Mouse (Mus musculus) liver, adult 2 months (tissue): ENCODE results near the gene Phkb. TPM values are rescaled to one million over a fixed set of nuclear protein-coding genes. Genes with fewer than 3 reads are reported as not detected.

ENCODE experiments used
- DNase-seq: peaks from one replicate; pipeline ENCODE4 v3.0.0-alpha.2; 2011; ENCODE audit warnings: low read depth, low spot score; ENCODE audit errors: extremely low read depth
- H3K27ac ChIP-seq: fragments of 200-500 bp; replicated peaks from 2 replicates; pipeline ENCODE4 v1.5.1; 2012; ENCODE audit warnings: low read depth, mild to moderate bottlenecking, control low read depth, inconsistent platforms, low read length; ENCODE audit not compliant: insufficient read depth
- H3K27me3 ChIP-seq: fragments of 200-500 bp; 2 replicates; pipeline ENCODE4 v1.6.1; 2012; ENCODE audit warnings: mild to moderate bottlenecking, moderate library complexity, low read length, inconsistent platforms; ENCODE audit not compliant: control insufficient read depth, insufficient read depth
- H3K36me3 ChIP-seq: fragments of 200-500 bp; 2 replicates; pipeline ENCODE4 v1.6.1; 2012; ENCODE audit warnings: low read length, inconsistent platforms; ENCODE audit not compliant: control insufficient read depth, insufficient read depth
- H3K4me1 ChIP-seq: fragments of 200-500 bp; 2 replicates; pipeline ENCODE4 v1.6.1; 2011; ENCODE audit warnings: low read length; ENCODE audit not compliant: control insufficient read depth, insufficient read depth
- H3K4me3 ChIP-seq: fragments of 200-500 bp; 2 replicates; pipeline ENCODE4 v1.5.1; 2011; ENCODE audit warnings: low read depth, mild to moderate bottlenecking, control low read depth, low read length, moderate library complexity; ENCODE audit not compliant: insufficient read depth
- H3K79me2 ChIP-seq: fragments of 200-500 bp; 2 replicates; pipeline ENCODE4 v1.6.1; 2012; ENCODE audit warnings: inconsistent platforms, mild to moderate bottlenecking, low read length, moderate library complexity; ENCODE audit not compliant: control insufficient read depth, insufficient read depth
- H3K9ac ChIP-seq: fragments of 200-500 bp; 2 replicates; pipeline ENCODE4 v1.6.1; 2012; ENCODE audit warnings: low read depth, mild to moderate bottlenecking, control low read depth, inconsistent platforms, low read length
- CTCF ChIP-seq: fragments of 200-500 bp; IDR thresholded peaks from 2 replicates; pipeline ENCODE4 v1.5.1; 2011; ENCODE audit warnings: low read depth, low read length, control low read depth
- POLR2A ChIP-seq: fragments of 200-500 bp; IDR thresholded peaks from 2 replicates; pipeline ENCODE4 v1.6.1; 2011; ENCODE audit warnings: low read length, control low read depth; ENCODE audit not compliant: insufficient read depth; ENCODE audit errors: extremely low read depth
- WGBS: fragments of 180-500 bp; shearing (Covaris S2); methylation state at CpG from one replicate; pipeline ENCODE4 v1.1.7; 2018; 5-methylcytosine and 5-hydroxymethylcytosine counted together
- polyA plus RNA-seq: library from polyadenylated mRNA; depleted of rRNA; stranded (reverse); fragments of >200 nt; gene quantifications from 2 replicates; pipeline ENCODE4 v1.2.3, GENCODE M21; 2012
- total RNA-seq: library from RNA; depleted of rRNA; stranded (reverse); fragments of >200 nt; gene quantifications from 2 replicates; pipeline ENCODE4 v1.2.3, GENCODE M21; 2014

The Phkb gene
- total and polyA plus RNA-seq, 2 experiments = 4.1 to 25.7 TPM

- no peak overlapping the region for H3K27ac ChIP-seq
- no peak overlapping the region for H3K9ac ChIP-seq
- 73% methylated on average over 5 of the region's 5 CpGs for WGBS
- H3K36me3 ChIP-seq = peaks cover 34% of the 10 kb centered on the region
- TF ChIP-seq CTCF (no peak), POLR2A (no peak)
- H3K4me1 ChIP-seq = no peaks in the 10 kb centered on the region
- H3K79me2 ChIP-seq = no peaks in the 10 kb centered on the region
- no peak for DNase-seq
- H3K4me3 ChIP-seq = no peak overlapping the region
- no peaks in the 10 kb centered on the region for H3K27me3 ChIP-seq
Measured at GRCm38 (mm10) chr8:86059130-86059529, 218.4 kb downstream of the Phkb start.

DNA sequence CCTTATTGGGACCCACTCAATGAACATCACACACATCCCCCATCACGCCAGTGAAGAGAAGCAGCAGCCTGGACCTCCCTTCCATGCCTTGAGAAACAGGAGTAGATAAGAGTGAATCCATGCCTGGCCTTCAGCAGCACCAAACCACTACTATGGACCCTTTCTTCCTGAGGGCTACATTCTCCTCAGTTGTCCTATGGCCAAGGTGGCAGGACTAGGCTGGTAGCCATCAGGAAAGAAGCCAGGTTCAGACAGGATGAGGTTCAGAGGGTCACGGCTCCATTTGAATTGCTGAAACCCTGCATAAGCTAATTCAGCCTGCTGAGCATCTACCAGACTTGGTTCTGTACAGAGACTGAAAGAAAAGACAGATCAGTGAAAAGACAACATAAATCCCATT is 222.7 kb downstream of the Phkb start:
- no peak overlapping the region for H3K27ac ChIP-seq
- WGBS = 84% methylated on average over 2 of the region's 2 CpGs
- H3K36me3 ChIP-seq = peaks cover 21% of the 10 kb centered on the region
- no peaks in the 10 kb centered on the region for H3K4me1 ChIP-seq
- no peak for TF ChIP-seq CTCF
- TF ChIP-seq POLR2A = no peak
- no peaks in the 10 kb centered on the region for H3K79me2 ChIP-seq
- no peak for DNase-seq
- H3K9ac ChIP-seq = no peak overlapping the region
- no peak overlapping the region for H3K4me3 ChIP-seq
- no peaks in the 10 kb centered on the region for H3K27me3 ChIP-seq

DNA sequence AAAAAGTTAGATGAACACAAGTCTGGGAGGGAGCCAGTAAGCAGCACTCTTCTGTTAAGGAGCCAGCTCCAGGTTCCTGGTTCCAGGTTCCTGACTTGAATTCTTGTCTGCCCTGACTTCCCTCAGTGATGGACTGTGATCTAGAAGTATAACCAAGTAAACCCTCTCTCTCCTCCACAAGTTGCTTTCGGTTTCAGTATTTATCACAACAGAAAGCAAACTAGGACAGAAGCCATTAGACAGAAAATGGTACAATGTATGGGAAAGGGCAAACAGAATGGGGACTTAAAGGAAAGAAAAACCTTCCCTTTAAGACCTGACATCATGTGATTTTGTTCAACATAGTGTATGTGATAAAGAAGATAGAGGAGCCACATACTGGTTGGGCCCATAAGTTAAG is 238.7 kb downstream of the Phkb start:
- WGBS = 87% methylated on average over 1 of the region's 1 CpGs

DNA sequence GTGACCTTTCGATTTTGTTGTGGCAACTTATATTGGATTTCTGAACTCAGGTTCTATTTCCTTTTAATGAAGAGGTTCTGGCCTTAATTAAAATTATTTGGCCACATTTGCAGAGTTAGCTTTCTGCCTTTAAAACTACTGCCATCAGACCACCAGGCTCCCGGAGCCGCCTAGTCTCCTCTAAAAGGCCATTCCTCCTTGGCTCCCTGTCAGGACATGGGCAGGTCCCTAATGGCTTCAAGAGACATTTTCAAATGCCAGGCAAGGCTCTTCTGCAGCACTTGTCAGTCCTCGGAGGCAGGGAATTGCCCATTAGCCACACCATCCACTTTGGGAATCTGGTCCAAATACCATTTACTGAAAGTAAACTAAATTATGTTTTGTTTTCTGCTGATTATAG is 242.6 kb downstream of the Phkb start:
- H3K4me3 ChIP-seq = no peak overlapping the region
- no peak overlapping the region for H3K9ac ChIP-seq
- no peaks in the 10 kb centered on the region for H3K36me3 ChIP-seq
- 84% methylated on average over 4 of the region's 4 CpGs for WGBS
- H3K27ac ChIP-seq = no peak overlapping the region
- TF ChIP-seq POLR2A (no peak), CTCF (no peak)
- no peaks in the 10 kb centered on the region for H3K27me3 ChIP-seq
- no peak for DNase-seq
- H3K4me1 ChIP-seq = no peaks in the 10 kb centered on the region
- H3K79me2 ChIP-seq = no peaks in the 10 kb centered on the region

More for the DNA sequence above, 238.7 kb downstream of the Phkb start:
- Histone ChIP-seq H3K4me1 (no peaks in the 10 kb centered on the region), H3K79me2 (no peaks in the 10 kb centered on the region), H3K36me3 (no peaks in the 10 kb centered on the region), H3K9ac (no peak overlapping the region), H3K4me3 (no peak overlapping the region), H3K27me3 (no peaks in the 10 kb centered on the region), H3K27ac (no peak overlapping the region)
- no peak for DNase-seq
- TF ChIP-seq CTCF = no peak
- TF ChIP-seq POLR2A = no peak

- DNase-seq = no peak
- WGBS = 83% methylated on average over 2 of the region's 2 CpGs
- no peak overlapping the region for H3K4me3 ChIP-seq
- no peak overlapping the region for H3K9ac ChIP-seq
- H3K27ac ChIP-seq = no peak overlapping the region
- no peaks in the 10 kb centered on the region for H3K27me3 ChIP-seq
- H3K79me2 ChIP-seq = no peaks in the 10 kb centered on the region
- H3K4me1 ChIP-seq = no peaks in the 10 kb centered on the region
- no peaks in the 10 kb centered on the region for H3K36me3 ChIP-seq
- no peak for TF ChIP-seq POLR2A
- TF ChIP-seq CTCF = no peak
Measured at GRCm38 (mm10) chr8:86086791-86087190, 246.0 kb downstream of the Phkb start.

- Histone ChIP-seq H3K4me3 (no peak overlapping the region), H3K9ac (no peak overlapping the region), H3K4me1 (no peaks in the 10 kb centered on the region), H3K27me3 (no peaks in the 10 kb centered on the region), H3K79me2 (no peaks in the 10 kb centered on the region), H3K36me3 (no peaks in the 10 kb centered on the region), H3K27ac (no peak overlapping the region)
- TF ChIP-seq POLR2A (no peak), CTCF (no peak)
- WGBS = 17% methylated on average over 1 of the region's 1 CpGs
- DNase-seq = no peak
Measured at GRCm38 (mm10) chr8:86087468-86087867, 246.7 kb downstream of the Phkb start.
